Mouse (Mus musculus): ENCODE measurements around the gene Mup21. TPM values are rescaled to one million over a fixed set of nuclear protein-coding genes. Genes with fewer than 3 reads are reported as not detected.
"Not testable (repeated sequence)": the region's sequence is repeated elsewhere in the genome, so short reads cannot be mapped to it uniquely, and the experiment has no call there.

Mup21 gene
- polyA plus RNA-seq, 2 experiments, result not detected

DNA sequence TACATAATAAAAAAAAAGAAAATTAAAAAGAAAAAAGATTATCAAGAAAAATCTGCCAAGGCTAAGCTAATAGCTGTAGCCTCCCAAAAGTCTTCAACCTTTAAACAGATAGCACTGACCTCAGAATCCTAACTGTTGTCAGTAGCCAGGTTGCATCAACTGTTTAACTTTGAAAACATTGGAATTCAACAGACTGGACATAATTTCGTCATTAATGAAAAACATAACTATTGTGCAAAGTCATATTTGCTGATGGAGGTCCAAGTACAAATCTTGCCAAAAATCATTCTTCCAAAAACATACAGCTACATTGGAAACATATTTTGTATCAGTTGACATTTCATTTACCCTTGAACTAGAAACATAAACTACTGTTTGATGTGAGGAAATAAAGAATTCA is 7.7 kb upstream of the Mup21 start:
- no peak overlapping the region for H3K27ac ChIP-seq (replicated peaks; ENCODE audit: low read depth, low read length)
- WGBS, result 54% methylated on average over 1 of the region's 1 CpGs
- no peak overlapping the region for H3K4me2 ChIP-seq (replicated peaks; ENCODE audit: low read depth, low read length, severe bottlenecking)
- no peaks in the 10 kb centered on the region for H3K36me3 ChIP-seq (ENCODE audit: control insufficient read depth, insufficient read depth, low read length)
- H3K27me3 ChIP-seq (ENCODE audit: control insufficient read depth, insufficient read depth, low read length), result no peaks in the 10 kb centered on the region
- DNase-seq (ENCODE audit: low spot score) (no peak), ATAC-seq (ENCODE audit: low FRiP score, low read depth) (no peak)
- no peaks in the 10 kb centered on the region for H3K4me1 ChIP-seq (ENCODE audit: control insufficient read depth, insufficient read depth, low read length)
- no peak overlapping the region for H3K9ac ChIP-seq (ENCODE audit: low read depth, low read length, severe bottlenecking)
- no peaks in the 10 kb centered on the region for H3K9me3 ChIP-seq (ENCODE audit: control insufficient read depth, low read length)
- H3K4me3 ChIP-seq (replicated peaks; ENCODE audit: low read length), result no peak overlapping the region
- TF ChIP-seq POLR2A (IDR thresholded peaks at IDR 0.05; ENCODE audit: borderline replicate concordance, extremely low read depth, insufficient read depth, insufficient read length), result no peak

DNA sequence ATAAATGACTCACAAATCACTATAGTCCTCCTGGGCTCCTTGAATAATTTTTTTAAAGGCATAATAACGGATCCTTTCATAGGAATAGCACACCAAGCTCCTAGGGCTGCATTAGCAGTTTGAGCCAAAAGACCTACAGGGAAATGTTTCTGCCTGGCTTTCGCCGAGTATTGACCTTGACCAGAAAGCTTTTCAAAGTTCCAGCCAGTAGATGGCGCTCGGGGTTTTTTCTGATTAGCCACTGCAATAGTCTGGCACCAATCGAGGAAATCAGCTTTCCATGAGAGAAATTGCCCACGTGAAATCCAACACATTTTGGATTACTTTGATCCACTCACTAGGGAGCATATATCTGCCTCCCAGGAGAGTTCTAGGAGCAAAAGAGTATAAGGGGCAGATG is 17.0 kb downstream of the Mup21 start:
- 65% methylated on average over 7 of the region's 7 CpGs for WGBS
- Histone ChIP-seq H3K4me3 (replicated peaks; ENCODE audit: low read length) (no peak overlapping the region), H3K27me3 (ENCODE audit: control insufficient read depth, insufficient read depth, low read length) (no peaks in the 10 kb centered on the region), H3K36me3 (ENCODE audit: control insufficient read depth, insufficient read depth, low read length) (no peaks in the 10 kb centered on the region), H3K4me2 (replicated peaks; ENCODE audit: low read depth, low read length, severe bottlenecking) (no peak overlapping the region), H3K9ac (ENCODE audit: low read depth, low read length, severe bottlenecking) (no peak overlapping the region), H3K4me1 (ENCODE audit: control insufficient read depth, insufficient read depth, low read length) (no peaks in the 10 kb centered on the region), H3K27ac (replicated peaks; ENCODE audit: low read depth, low read length) (no peak overlapping the region), H3K9me3 (ENCODE audit: control insufficient read depth, low read length) (peaks cover 10% of the 10 kb centered on the region; the same call in 1 of the 2 replicates)
- ATAC-seq (ENCODE audit: low FRiP score, low read depth), result no peak
- no peak for TF ChIP-seq POLR2A (IDR thresholded peaks at IDR 0.05; ENCODE audit: borderline replicate concordance, extremely low read depth, insufficient read depth, insufficient read length)
- peak; percentile 5 for DNase-seq (ENCODE audit: low spot score)

DNA sequence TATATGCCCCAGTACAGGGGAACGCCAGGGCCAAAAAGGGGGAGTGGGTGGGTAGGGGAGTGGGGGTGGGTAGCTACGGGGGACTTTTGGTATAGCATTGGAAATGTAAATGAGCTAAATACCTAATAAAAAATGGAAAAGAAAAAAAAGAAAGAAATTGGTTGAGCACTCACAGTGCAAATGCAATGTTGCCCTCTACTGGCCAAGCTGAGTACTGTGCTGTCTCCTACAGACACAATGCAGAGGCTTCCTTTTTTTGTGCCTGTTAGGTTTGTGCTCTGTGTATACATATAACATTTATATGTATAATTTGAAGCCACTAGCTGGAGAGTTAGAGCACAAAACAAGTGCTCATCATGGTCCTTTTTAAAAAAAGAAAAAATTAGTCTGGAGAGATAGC is 47.3 kb downstream of the Mup21 start:
- H3K9me3 ChIP-seq (ENCODE audit: control insufficient read depth, low read length); H3K27me3 ChIP-seq (ENCODE audit: control insufficient read depth, insufficient read depth, low read length); H3K4me3 ChIP-seq (replicated peaks; ENCODE audit: low read length); H3K4me1 ChIP-seq (ENCODE audit: control insufficient read depth, insufficient read depth, low read length); H3K4me2 ChIP-seq (replicated peaks; ENCODE audit: low read depth, low read length, severe bottlenecking); H3K27ac ChIP-seq (replicated peaks; ENCODE audit: low read depth, low read length); H3K36me3 ChIP-seq (ENCODE audit: control insufficient read depth, insufficient read depth, low read length); ATAC-seq (ENCODE audit: low FRiP score, low read depth); H3K9ac ChIP-seq (ENCODE audit: low read depth, low read length, severe bottlenecking): not testable (repeated sequence)
- peak; percentile 9 for DNase-seq (ENCODE audit: low spot score)
- WGBS, result 57% methylated on average over 2 of the region's 2 CpGs

Other genes starting within 250 kb of the Mup21 start
- gene Mup20, start 96.7 kb downstream of the Mup21 start, polyA plus RNA-seq (2012; rRNA removed), result not detected in 2 replicates
- not detected in 2 replicates for gene Mup20, start 96.7 kb downstream of the Mup21 start, polyA plus RNA-seq (2014; fragmentation: Nextera tagmentation; extraction: Ambion mirVana)
- not detected in 2 replicates for gene Mup3, start 63.5 kb downstream of the Mup21 start, polyA plus RNA-seq (2012; rRNA removed)
- gene Mup3, start 63.5 kb downstream of the Mup21 start, polyA plus RNA-seq (2014; fragmentation: Nextera tagmentation; extraction: Ambion mirVana), result not detected in 2 replicates
- 6.2 and 7.2 TPM in 2 replicates for gene Zfp37, start 80.2 kb upstream of the Mup21 start, polyA plus RNA-seq (2012; rRNA removed)
- 9.5 and 12.0 TPM in 2 replicates for gene Zfp37, start 80.2 kb upstream of the Mup21 start, polyA plus RNA-seq (2014; fragmentation: Nextera tagmentation; extraction: Ambion mirVana)
- gene Slc31a2, start 111.7 kb upstream of the Mup21 start, polyA plus RNA-seq (2012; rRNA removed), result 14.4 and 15.8 TPM in 2 replicates
- gene Slc31a2, start 111.7 kb upstream of the Mup21 start, polyA plus RNA-seq (2014; fragmentation: Nextera tagmentation; extraction: Ambion mirVana), result 15.2 and 15.6 TPM in 2 replicates
- gene Fkbp15, start 209.7 kb upstream of the Mup21 start, polyA plus RNA-seq (2012; rRNA removed), result 24.1 and 25.7 TPM in 2 replicates
- 29.3 and 29.6 TPM in 2 replicates for gene Fkbp15, start 209.7 kb upstream of the Mup21 start, polyA plus RNA-seq (2014; fragmentation: Nextera tagmentation; extraction: Ambion mirVana)
- gene Slc31a1, start 209.9 kb upstream of the Mup21 start, polyA plus RNA-seq (2012; rRNA removed), result 33.1 and 33.3 TPM in 2 replicates
- gene Slc31a1, start 209.9 kb upstream of the Mup21 start, polyA plus RNA-seq (2014; fragmentation: Nextera tagmentation; extraction: Ambion mirVana), result 45.0 and 46.0 TPM in 2 replicates